Mouse (Mus musculus) lung, adult 2 months (tissue): ENCODE data around the gene Tmem53.
A peak's percentile ranks its signal among the peaks of the same experiment; 100 is the strongest.

Experiments used
- CTCF ChIP-seq: fragments of 200-500 bp; IDR thresholded peaks from 2 replicates; pipeline ENCODE4 v1.5.1; 2011; ENCODE audit warnings: mild to moderate bottlenecking, low read length, control low read depth; ENCODE audit not compliant: insufficient read depth
- POLR2A ChIP-seq: fragments of 200-500 bp; IDR thresholded peaks from 2 replicates; pipeline ENCODE4 v1.6.1; 2011; ENCODE audit warnings: low read depth, mild to moderate bottlenecking, control low read depth, low read length, borderline replicate concordance; ENCODE audit errors: extremely low read depth

DNA sequence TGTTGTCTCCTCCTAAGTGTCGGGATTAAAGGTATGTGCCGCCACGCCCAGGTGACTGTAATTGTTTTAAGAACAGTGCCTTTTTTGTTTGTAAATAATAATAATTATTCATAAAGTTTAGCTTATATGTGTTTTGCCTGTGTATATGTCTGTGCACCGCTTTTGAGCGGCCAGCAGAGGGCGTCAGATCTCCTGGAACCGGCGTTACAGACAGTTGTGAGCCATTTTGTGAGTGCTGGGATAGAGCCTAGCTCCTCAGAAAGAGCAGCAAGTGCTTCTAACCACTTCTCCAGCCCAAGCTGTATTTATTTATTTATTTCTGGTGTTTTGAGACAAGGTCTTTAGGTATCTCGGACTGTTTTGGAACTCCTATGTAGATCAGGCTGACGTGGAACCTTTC lies 21.4 kb upstream of the Tmem53 start:
- TF ChIP-seq CTCF = peak; percentile 40
- no peak for TF ChIP-seq POLR2A
